In genomic region chr6:100223932-100224331, GRCm38 (mm10) we compare ENCODE assay signal across 28 mouse cellular contexts.
"Had no signal": no experiment of that assay in that cellular context is flagged by ENCODE, and none has a peak within 500 bp of the region (broad histone marks: within the 10 kb centered on the region; RNA-seq: fewer than 3 reads in every experiment).

No protein-coding gene starts in this region.

- H3K9me3 ChIP-seq: limb, embryonic 10.5 days; limb, embryonic 12.5 days; limb, embryonic 13.5 days; limb, embryonic 15.5 days; liver, embryonic 12.5 days; liver, embryonic 13.5 days; liver, embryonic 15.5 days; lung, embryonic 15.5 days; megakaryocyte, embryonic 14.5 days; midbrain, embryonic 10.5 days; midbrain, embryonic 12.5 days; midbrain, embryonic 13.5 days; midbrain, embryonic 15.5 days had no signal

- DNase-seq: left cerebral cortex, postnatal 4 days; liver; liver, embryonic 13.5 days; liver, postnatal 0 days; lung, adult 18-20 months; lung, adult 2 months; lung, embryonic 14.5 days; lung, postnatal 10 days; lung, postnatal 14 days; lung, postnatal 36 days; lung, postnatal 4 days; midbrain, embryonic 14.5 days had no signal

- H3K4me1 ChIP-seq: liver, embryonic 13.5 days; liver, embryonic 15.5 days; megakaryocyte, embryonic 14.5 days had no signal

- H3K4me3 ChIP-seq: left cerebral cortex, adult 2 months; limb, embryonic 10.5 days; limb, embryonic 12.5 days; limb, embryonic 13.5 days; limb, embryonic 15.5 days; liver, embryonic 12.5 days; liver, embryonic 13.5 days; liver, embryonic 15.5 days; lung, embryonic 15.5 days; megakaryocyte, embryonic 14.5 days; midbrain, embryonic 10.5 days; midbrain, embryonic 12.5 days; midbrain, embryonic 13.5 days; midbrain, embryonic 15.5 days; myocyte had no signal

- H3K36me3 ChIP-seq: liver, embryonic 15.5 days; lung, embryonic 15.5 days; midbrain, embryonic 10.5 days; midbrain, embryonic 12.5 days; midbrain, embryonic 15.5 days had no signal

- H3K27me3 ChIP-seq: limb, embryonic 12.5 days; limb, embryonic 13.5 days; limb, embryonic 15.5 days; liver, embryonic 12.5 days; liver, embryonic 13.5 days; liver, embryonic 15.5 days; lung, embryonic 15.5 days; midbrain, embryonic 15.5 days had no signal

- H3K27ac ChIP-seq: left cerebral cortex, adult 2 months; limb, embryonic 10.5 days; limb, embryonic 12.5 days; limb, embryonic 13.5 days; limb, embryonic 15.5 days; liver, embryonic 12.5 days; liver, embryonic 13.5 days; liver, embryonic 14.5 days; liver, embryonic 15.5 days; lung, embryonic 15.5 days; macrophage; midbrain, embryonic 10.5 days; midbrain, embryonic 12.5 days; midbrain, embryonic 13.5 days; midbrain, embryonic 15.5 days had no signal
